Mouse (Mus musculus) heart, embryonic 15.5 days (tissue): Measurements from ENCODE around the gene Lrrc73. TPM values are rescaled to one million over a fixed set of nuclear protein-coding genes. Genes with fewer than 3 reads are reported as not detected.

ENCODE experiments used
- ATAC-seq: fragments of 200-750 bp; cut with Nextera tagmentation; replicated peaks from 2 replicates; pipeline ENCODE4 v1.8.0; 2017; ENCODE audit warnings: low read depth, moderate TSS enrichment; ENCODE audit not compliant: insufficient number of reproducible peaks, insufficient read depth, low FRiP score
- H3K27ac ChIP-seq: fragments of 300-500 bp; sonication (generic); 2 replicates; pipeline ENCODE4 v1.5.1; 2015; ENCODE audit warnings: mild to moderate bottlenecking, inconsistent platforms
- H3K27me3 ChIP-seq: fragments of 300-500 bp; sonication (generic); 2 replicates; pipeline ENCODE4 v1.6.1; 2015; ENCODE audit warnings: inconsistent platforms
- H3K36me3 ChIP-seq: fragments of 300-500 bp; sonication (generic); 2 replicates; pipeline ENCODE4 v1.6.1; 2015; ENCODE audit warnings: mild to moderate bottlenecking, inconsistent platforms
- H3K4me1 ChIP-seq: fragments of 300-500 bp; sonication (generic); replicated peaks from 2 replicates; pipeline ENCODE4 v1.6.1; 2015; ENCODE audit warnings: inconsistent platforms
- H3K4me2 ChIP-seq: fragments of 300-500 bp; sonication (generic); 2 replicates; pipeline ENCODE4 v1.6.1; 2015; ENCODE audit warnings: inconsistent platforms, mild to moderate bottlenecking, moderate library complexity
- H3K4me3 ChIP-seq: fragments of 300-500 bp; sonication (generic); 2 replicates; pipeline ENCODE4 v1.5.1; 2015; ENCODE audit warnings: mild to moderate bottlenecking, inconsistent platforms
- H3K9ac ChIP-seq: fragments of 300-500 bp; sonication (generic); 2 replicates; pipeline ENCODE4 v1.6.1; 2015; ENCODE audit warnings: mild to moderate bottlenecking, inconsistent platforms
- H3K9me3 ChIP-seq: fragments of 300-500 bp; sonication (generic); replicated peaks from 2 replicates; pipeline ENCODE4 v1.6.1; 2016; ENCODE audit warnings: inconsistent platforms
- WGBS: fragments of 180-500 bp; shearing (Covaris S2); methylation state at CpG from one replicate; pipeline ENCODE4 v1.1.7; 2015; ENCODE audit warnings: mixed read lengths; 5-methylcytosine and 5-hydroxymethylcytosine counted together
- polyA plus RNA-seq: library from polyadenylated mRNA; unstranded; fragments of >200 nt; fragmentation: Nextera tagmentation; extraction: Ambion mirVana; gene quantifications from 2 replicates; pipeline ENCODE4 v1.2.1, GENCODE M21; 2015

Gene Lrrc73
- polyA plus RNA-seq, 1 experiment from 2014 or later: 0.47 TPM

DNA sequence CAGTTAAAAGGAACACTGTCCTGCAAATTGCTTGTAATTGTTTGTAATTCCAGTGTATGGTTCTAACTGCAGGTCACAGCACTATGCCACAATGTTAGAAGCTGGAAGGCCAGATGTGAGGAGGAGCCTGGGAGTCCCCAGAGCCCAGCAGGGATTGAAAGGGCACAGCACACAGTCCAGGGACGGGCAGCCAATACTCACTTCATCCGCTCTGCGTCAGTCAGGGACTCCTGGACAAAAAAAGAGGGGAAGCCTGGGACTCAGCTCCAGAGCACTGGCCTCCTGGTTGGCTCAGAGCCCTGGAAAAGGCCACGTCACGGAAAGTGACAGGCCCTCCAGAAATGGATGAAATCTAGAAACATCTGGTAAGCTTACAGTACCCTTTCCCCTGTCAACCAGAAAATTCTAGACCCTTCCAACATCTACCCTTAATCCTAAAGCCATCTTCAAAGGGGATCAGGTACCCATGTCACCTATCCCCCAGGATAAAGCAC, 8.9 kb downstream of the Lrrc73 start:
- no peaks in the 10 kb centered on the region for H3K9me3 ChIP-seq
- peaks cover 14% of the 10 kb centered on the region for H3K4me1 ChIP-seq
- peaks cover 65% of the 10 kb centered on the region for H3K36me3 ChIP-seq
- no peak for ATAC-seq
- no peaks in the 10 kb centered on the region for H3K27me3 ChIP-seq
- no peak overlapping the region for H3K4me2 ChIP-seq
- H3K4me3 ChIP-seq: no peak overlapping the region
- 84% methylated on average over 5 of the region's 5 CpGs for WGBS
- H3K27ac ChIP-seq: no peak overlapping the region
- H3K9ac ChIP-seq: no peak overlapping the region

GRCm38 (mm10) chr17:46265502-46265901, 12.2 kb downstream of the Lrrc73 start:
- Histone ChIP-seq H3K9ac (no peak overlapping the region), H3K4me3 (no peak overlapping the region), H3K4me2 (no peak overlapping the region), H3K36me3 (peaks cover 47% of the 10 kb centered on the region), H3K9me3 (no peaks in the 10 kb centered on the region), H3K27me3 (no peaks in the 10 kb centered on the region), H3K4me1 (peaks cover 34% of the 10 kb centered on the region), H3K27ac (no peak overlapping the region)
- ATAC-seq: no peak
- 85% methylated on average over 12 of the region's 12 CpGs for whole genome bisulfite sequencing

DNA sequence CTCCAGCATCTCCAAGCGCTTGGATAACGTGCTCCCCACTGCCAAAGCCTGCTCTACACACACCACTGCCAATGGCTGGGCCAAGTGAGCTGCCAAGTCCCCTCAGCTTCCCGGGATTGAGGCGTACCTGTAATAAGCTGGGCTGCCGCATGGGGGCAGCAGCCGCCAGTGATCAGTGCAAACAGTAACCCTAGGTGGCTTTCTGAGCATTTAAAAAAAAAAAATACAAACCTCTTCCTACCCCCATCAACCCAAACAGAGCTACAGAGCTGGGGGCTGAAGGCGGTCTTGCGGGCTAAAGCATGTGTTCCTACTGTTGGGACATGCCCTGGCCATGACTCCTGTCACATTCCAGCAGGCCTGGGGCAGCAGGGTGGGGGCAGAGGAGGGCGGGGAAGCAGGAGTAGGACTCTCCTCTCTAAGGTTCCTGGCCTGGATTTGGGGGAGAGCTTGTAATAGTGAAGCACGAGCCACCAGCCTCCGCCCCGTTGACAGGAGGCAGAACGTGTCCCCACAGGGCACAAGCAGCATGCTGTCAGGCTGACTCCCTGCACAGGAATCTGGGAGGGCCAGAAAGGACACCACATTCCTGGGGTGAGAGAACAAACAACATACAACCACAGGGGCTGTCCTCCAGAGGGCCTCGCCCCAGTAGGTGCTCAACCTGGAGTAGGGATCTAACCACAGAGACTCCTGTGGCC, 12.7 kb downstream of the Lrrc73 start:
- no peak overlapping the region for H3K9ac ChIP-seq
- ATAC-seq: peak; percentile 23; the same call in 1 of the 2 replicates
- H3K9me3 ChIP-seq: no peaks in the 10 kb centered on the region
- no peaks in the 10 kb centered on the region for H3K27me3 ChIP-seq
- peak overlapping the region; percentile 49 for H3K27ac ChIP-seq
- H3K36me3 ChIP-seq: peaks cover 47% of the 10 kb centered on the region
- H3K4me2 ChIP-seq: no peak overlapping the region
- peaks cover 32% of the 10 kb centered on the region for H3K4me1 ChIP-seq
- H3K4me3 ChIP-seq: no peak overlapping the region
- WGBS: 18% methylated on average over 14 of the region's 14 CpGs

GRCm38 (mm10) chr17:46266986-46267385, 13.7 kb downstream of the Lrrc73 start:
- no peak overlapping the region for H3K4me3 ChIP-seq
- 70% methylated on average over 6 of the region's 6 CpGs for WGBS
- H3K4me2 ChIP-seq: no peak overlapping the region
- H3K27ac ChIP-seq: no peak overlapping the region
- H3K27me3 ChIP-seq: no peaks in the 10 kb centered on the region
- peaks cover 33% of the 10 kb centered on the region for H3K4me1 ChIP-seq
- no peaks in the 10 kb centered on the region for H3K9me3 ChIP-seq
- peaks cover 44% of the 10 kb centered on the region for H3K36me3 ChIP-seq
- no peak for ATAC-seq
- H3K9ac ChIP-seq: no peak overlapping the region

GRCm38 (mm10) chr17:46267511-46267910, 14.2 kb downstream of the Lrrc73 start:
- Histone ChIP-seq H3K9ac (no peak overlapping the region), H3K36me3 (peaks cover 39% of the 10 kb centered on the region), H3K27me3 (no peaks in the 10 kb centered on the region), H3K4me1 (peaks cover 36% of the 10 kb centered on the region), H3K9me3 (no peaks in the 10 kb centered on the region), H3K4me3 (no peak overlapping the region), H3K4me2 (no peak overlapping the region), H3K27ac (no peak overlapping the region)
- ATAC-seq: no peak
- WGBS: 76% methylated on average over 7 of the region's 7 CpGs

- Histone ChIP-seq H3K4me3 (no peak overlapping the region), H3K27ac (no peak overlapping the region), H3K9me3 (no peaks in the 10 kb centered on the region), H3K27me3 (no peaks in the 10 kb centered on the region), H3K4me1 (peaks cover 43% of the 10 kb centered on the region), H3K9ac (no peak overlapping the region), H3K4me2 (no peak overlapping the region), H3K36me3 (peaks cover 32% of the 10 kb centered on the region)
- no peak for ATAC-seq
- 62% methylated on average over 10 of the region's 10 CpGs for WGBS
Measured at GRCm38 (mm10) chr17:46268026-46268720, 14.8 kb downstream of the Lrrc73 start.

GRCm38 (mm10) chr17:46269771-46270534, 16.6 kb downstream of the Lrrc73 start:
- no peak overlapping the region for H3K4me3 ChIP-seq
- H3K4me2 ChIP-seq: no peak overlapping the region
- no peak for ATAC-seq
- peaks cover 58% of the 10 kb centered on the region for H3K4me1 ChIP-seq
- no peaks in the 10 kb centered on the region for H3K27me3 ChIP-seq
- H3K27ac ChIP-seq: no peak overlapping the region
- no peaks in the 10 kb centered on the region for H3K9me3 ChIP-seq
- H3K9ac ChIP-seq: no peak overlapping the region
- 79% methylated on average over 19 of the region's 19 CpGs for WGBS
- peaks cover 16% of the 10 kb centered on the region for H3K36me3 ChIP-seq

DNA sequence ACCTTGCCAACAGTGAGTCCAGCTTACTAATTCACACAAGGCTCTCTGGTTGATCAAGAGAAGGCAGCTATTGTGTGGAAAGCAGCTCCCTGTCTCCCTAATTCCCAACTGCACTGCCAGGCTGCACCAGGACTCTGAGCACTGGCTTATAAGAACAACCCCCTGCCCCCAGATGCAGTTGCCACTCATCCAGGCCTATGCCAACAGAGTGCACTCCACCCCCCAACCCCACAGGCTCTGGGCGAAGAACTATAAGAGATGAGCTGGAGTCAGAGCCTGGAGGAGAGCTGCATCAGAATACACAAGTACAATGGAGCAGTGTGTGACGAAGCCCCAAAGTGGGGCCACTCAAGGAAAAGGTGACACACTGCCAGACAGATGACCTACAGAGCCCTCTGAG, 18.7 kb downstream of the Lrrc73 start:
- Histone ChIP-seq H3K9ac (no peak overlapping the region), H3K4me1 (peaks cover 51% of the 10 kb centered on the region), H3K9me3 (no peaks in the 10 kb centered on the region), H3K27me3 (no peaks in the 10 kb centered on the region), H3K4me3 (no peak overlapping the region), H3K27ac (no peak overlapping the region), H3K4me2 (no peak overlapping the region), H3K36me3 (peaks cover 16% of the 10 kb centered on the region)
- WGBS: 76% methylated on average over 2 of the region's 2 CpGs
- ATAC-seq: no peak

GRCm38 (mm10) chr17:46272675-46273074, 19.3 kb downstream of the Lrrc73 start:
- H3K27me3 ChIP-seq: no peaks in the 10 kb centered on the region
- no peak overlapping the region for H3K4me2 ChIP-seq
- no peak overlapping the region for H3K9ac ChIP-seq
- H3K9me3 ChIP-seq: no peaks in the 10 kb centered on the region
- no peak overlapping the region for H3K4me3 ChIP-seq
- ATAC-seq: 0 out of 2 replicates have a peak, but pooled peaks have one; percentile 40
- no peak overlapping the region for H3K27ac ChIP-seq
- H3K36me3 ChIP-seq: peaks cover 16% of the 10 kb centered on the region
- H3K4me1 ChIP-seq: peaks cover 53% of the 10 kb centered on the region
- WGBS: 74% methylated on average over 5 of the region's 5 CpGs

DNA sequence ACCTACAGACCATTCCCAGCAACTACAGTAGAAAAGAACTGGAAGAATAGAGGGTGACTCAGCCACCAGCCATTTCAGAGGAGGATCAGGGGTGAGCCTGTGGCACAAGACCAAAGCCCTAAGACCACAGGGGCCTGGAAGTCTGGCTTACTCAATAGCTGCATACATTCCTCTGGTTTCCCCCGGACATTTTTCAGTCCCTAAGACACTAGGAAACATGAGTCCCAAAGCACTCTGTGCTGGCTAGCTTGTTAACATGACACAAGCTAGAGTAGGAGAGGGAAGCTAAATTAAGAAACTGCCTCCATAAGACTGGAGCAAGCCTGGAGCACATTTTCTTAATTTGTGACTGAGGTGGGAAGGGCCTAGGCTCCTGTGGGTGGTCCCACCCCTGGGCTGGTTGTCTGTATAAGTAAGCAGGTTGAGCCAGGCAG, 20.5 kb downstream of the Lrrc73 start:
- H3K27me3 ChIP-seq: no peaks in the 10 kb centered on the region
- H3K27ac ChIP-seq: peak overlapping the region; percentile 73
- H3K4me3 ChIP-seq: no peak overlapping the region
- no peak for ATAC-seq
- H3K4me2 ChIP-seq: no peak overlapping the region
- no peak overlapping the region for H3K9ac ChIP-seq
- peaks cover 22% of the 10 kb centered on the region for H3K36me3 ChIP-seq
- 36% methylated on average over 1 of the region's 1 CpGs for WGBS
- no peaks in the 10 kb centered on the region for H3K9me3 ChIP-seq
- peaks cover 53% of the 10 kb centered on the region for H3K4me1 ChIP-seq

DNA sequence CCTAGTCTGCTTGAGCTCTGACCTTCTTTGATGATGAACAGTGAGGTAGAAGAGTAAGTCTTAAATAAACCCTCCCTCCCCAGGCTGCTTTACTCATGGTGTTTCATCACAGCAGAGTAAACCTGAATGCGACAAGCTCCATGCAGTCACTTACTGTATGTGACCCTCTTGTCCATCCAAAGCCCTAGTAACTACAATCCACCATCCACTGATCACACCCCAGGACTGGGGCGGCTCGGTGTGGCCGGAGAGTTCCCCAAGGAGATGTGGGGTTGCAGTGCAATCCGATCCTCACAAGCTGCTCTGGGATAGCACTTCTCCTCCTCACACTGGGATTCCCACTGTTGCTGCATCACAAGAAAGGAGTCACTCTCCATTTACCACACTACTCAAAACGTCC, 21.1 kb downstream of the Lrrc73 start:
- Histone ChIP-seq H3K4me1 (peaks cover 46% of the 10 kb centered on the region), H3K27me3 (no peaks in the 10 kb centered on the region), H3K4me3 (no peak overlapping the region), H3K27ac (peak overlapping the region; percentile 73), H3K4me2 (no peak overlapping the region), H3K36me3 (peaks cover 29% of the 10 kb centered on the region), H3K9ac (0 out of 2 replicates have a peak overlapping the region, but pooled peaks have one; percentile 15), H3K9me3 (no peaks in the 10 kb centered on the region)
- WGBS: 70% methylated on average over 6 of the region's 6 CpGs
- no peak for ATAC-seq
